Mouse (Mus musculus): ENCODE data around the gene Sipa1l2. TPM values are rescaled to one million over a fixed set of nuclear protein-coding genes. Genes with fewer than 3 reads are reported as not detected.
A peak's percentile ranks its signal among the peaks of the same experiment; 100 is the strongest.

Gene Sipa1l2
- total RNA-seq, 4 experiments from 2014 or later, result 41.6 to 49.5 (median 44.5) TPM

GRCm38 (mm10) chr8:125580426-125580825, 10.8 kb upstream of the Sipa1l2 start:
- no peak for DNase-seq (ENCODE audit: low spot score)

GRCm38 (mm10) chr8:125576127-125576526, 6.5 kb upstream of the Sipa1l2 start:
- no peak for DNase-seq (ENCODE audit: low spot score)

GRCm38 (mm10) chr8:125574280-125574679, 4.7 kb upstream of the Sipa1l2 start:
- no peak for DNase-seq (ENCODE audit: low spot score)

GRCm38 (mm10) chr8:125572246-125572645, 2.6 kb upstream of the Sipa1l2 start:
- no peak for DNase-seq (ENCODE audit: low spot score)

DNA sequence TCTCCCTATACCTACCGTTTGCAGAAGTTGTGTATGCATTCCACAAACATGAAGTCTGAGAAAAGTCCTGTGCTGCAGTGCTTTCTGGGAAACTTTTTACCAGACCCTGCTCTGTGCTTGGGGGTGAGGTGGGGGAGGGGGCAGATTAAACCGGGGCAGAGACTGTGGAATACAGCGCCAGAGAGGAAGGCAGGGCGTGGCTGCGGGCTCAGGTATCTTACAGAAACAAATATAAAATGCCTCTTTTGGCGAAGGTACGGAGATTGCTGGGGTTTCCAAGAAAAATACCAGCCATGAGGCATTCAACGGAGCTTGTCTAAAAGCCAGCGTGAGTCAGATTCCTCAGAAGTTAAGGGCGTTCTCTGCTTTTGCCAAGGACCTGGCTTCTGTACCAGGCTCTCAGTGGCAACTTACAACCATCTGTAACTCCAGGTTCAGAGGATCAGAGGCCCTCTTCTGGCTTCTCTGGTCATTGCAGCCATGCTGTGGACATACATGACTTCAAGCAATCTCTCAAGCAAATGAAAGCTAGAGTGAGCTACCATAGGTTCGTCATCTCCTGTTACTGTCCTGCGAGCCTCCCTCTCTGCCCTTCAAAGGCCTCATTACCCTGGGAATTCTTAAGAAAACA, 1.3 kb upstream of the Sipa1l2 start:
- DNase-seq (ENCODE audit: low spot score), result no peak

DNA sequence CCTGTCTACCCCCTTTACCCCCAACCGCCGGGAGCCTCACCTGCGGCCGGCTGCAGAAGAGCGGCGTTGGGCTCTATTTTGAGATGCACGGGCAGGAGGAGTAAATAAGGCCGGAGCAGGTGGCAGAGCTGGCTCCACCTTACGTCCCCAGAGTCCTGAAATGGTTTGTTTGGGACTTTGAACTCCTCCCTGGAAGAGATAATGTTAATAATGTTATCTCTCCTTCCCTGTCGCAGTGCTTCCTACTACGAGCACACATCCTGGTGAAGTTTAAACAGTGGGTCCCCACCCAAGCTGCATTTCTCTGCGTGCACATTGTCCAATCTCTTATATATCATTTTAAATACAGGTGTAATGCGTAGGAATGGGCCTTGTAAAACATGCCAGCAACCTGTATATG, 781 bp upstream of the Sipa1l2 start:
- no peak for DNase-seq (ENCODE audit: low spot score)

DNA sequence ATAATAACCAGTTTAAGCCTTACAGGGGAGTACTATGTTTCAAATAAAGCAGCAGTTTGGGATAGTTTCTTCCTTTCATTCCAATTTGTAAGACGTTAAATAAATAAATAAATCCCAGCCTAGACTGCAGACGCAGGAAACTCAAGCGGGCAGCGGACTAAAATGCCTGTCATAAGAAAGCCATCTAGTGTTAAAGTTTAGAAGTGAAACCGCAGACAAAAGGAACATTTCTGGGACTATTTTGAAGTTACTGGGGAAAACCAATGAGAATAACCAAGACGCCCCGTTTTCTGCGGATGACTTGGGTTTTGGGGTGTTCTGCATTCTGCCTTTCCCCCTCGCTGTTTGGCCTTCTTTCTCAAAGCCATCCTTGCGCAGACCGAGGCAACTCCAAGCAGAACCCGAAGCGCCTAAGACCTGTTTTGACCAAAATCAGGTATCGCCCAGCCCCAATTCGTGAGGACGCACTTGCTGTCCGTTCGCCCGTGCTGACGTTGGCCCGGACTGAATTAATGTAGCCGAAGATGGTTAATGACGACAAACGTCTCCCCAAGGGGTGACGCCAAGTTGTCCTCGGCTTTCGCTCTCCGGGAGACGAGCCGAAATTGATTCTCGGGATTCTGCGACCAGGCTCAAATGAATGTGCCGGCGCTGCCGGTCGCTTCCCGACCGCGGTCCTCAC, 616 bp downstream of the Sipa1l2 start:
- DNase-seq (ENCODE audit: low spot score), result peak; percentile 82

GRCm38 (mm10) chr8:125568421-125568850, 1.2 kb downstream of the Sipa1l2 start:
- no peak for DNase-seq (ENCODE audit: low spot score)

DNA sequence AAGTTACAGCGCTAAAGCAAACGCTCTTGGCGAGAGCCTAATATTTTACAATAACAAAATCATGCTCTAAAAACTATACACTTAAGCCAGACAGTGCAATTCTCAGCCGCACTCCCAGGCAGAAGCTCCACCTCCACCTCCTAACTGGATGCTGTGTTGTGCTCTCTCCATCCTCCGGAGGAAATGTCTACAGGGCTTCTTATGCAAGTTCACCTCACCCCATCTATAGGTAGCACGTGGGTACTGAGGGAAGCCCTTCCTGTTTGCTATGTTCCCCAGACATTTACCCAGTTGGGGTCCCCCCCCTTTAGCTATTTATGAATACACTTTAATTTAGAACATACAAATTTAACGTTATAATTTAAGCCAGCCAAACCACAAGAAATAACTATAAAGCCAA, 2.0 kb downstream of the Sipa1l2 start:
- DNase-seq (ENCODE audit: low spot score), result no peak

DNA sequence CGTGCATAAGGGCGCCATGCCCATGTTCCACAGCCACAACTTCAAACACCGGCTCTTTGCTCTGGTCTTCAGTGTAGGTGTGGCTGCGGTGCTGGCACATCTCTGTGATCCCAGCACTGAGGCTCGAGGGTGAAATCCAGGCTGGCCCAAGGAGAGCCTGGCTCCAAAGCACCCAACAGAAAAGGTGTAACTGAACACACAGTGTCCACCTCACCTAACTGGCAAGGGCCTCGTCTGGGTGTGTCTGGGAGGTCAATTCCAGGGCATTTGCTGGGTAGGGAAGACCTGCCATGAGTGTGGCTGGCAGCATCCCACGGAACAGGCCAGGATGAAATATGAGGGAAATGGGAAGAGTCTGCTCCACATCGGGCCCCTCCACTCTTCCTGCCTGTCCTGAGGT, 6.7 kb downstream of the Sipa1l2 start:
- DNase-seq (ENCODE audit: low spot score), result no peak

- DNase-seq (ENCODE audit: low spot score), result no peak
These were observed 8.7 kb downstream of the Sipa1l2 start for GRCm38 (mm10) chr8:125560825-125561490.

GRCm38 (mm10) chr8:125559066-125559653, 10.4 kb downstream of the Sipa1l2 start:
- DNase-seq (ENCODE audit: low spot score), result no peak

- DNase-seq (ENCODE audit: low spot score), result peak; percentile 87
These were observed 11.2 kb downstream of the Sipa1l2 start for GRCm38 (mm10) chr8:125558109-125559065.

- no peak for DNase-seq (ENCODE audit: low spot score)
These were observed 12.1 kb downstream of the Sipa1l2 start for GRCm38 (mm10) chr8:125557391-125558108.

GRCm38 (mm10) chr8:125556706-125557105, 12.9 kb downstream of the Sipa1l2 start:
- DNase-seq (ENCODE audit: low spot score), result no peak

- DNase-seq (ENCODE audit: low spot score), result no peak
These were observed 19.0 kb downstream of the Sipa1l2 start for GRCm38 (mm10) chr8:125550567-125550966.

DNA sequence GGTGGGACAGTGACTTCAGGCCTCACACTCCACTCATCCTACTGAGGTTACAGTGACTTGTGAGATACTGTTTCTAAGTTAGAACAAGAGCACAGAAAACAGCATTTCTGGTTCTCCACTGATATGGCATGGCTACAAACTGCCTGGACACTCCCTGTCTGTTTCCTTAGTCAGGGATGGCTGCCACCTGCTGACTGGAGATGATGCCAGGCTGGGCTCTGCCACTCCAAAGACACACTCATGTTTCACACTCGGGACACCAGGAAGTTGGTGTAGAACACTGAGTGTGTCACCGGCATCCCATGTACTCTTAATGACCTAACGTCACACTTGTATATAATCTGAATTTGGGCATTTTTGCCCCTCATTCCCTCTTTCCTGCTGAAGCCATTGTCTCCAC, 22.3 kb downstream of the Sipa1l2 start:
- DNase-seq (ENCODE audit: low spot score), result no peak

- no peak for DNase-seq (ENCODE audit: low spot score)
These were observed 23.7 kb downstream of the Sipa1l2 start for GRCm38 (mm10) chr8:125545866-125546265.

DNA sequence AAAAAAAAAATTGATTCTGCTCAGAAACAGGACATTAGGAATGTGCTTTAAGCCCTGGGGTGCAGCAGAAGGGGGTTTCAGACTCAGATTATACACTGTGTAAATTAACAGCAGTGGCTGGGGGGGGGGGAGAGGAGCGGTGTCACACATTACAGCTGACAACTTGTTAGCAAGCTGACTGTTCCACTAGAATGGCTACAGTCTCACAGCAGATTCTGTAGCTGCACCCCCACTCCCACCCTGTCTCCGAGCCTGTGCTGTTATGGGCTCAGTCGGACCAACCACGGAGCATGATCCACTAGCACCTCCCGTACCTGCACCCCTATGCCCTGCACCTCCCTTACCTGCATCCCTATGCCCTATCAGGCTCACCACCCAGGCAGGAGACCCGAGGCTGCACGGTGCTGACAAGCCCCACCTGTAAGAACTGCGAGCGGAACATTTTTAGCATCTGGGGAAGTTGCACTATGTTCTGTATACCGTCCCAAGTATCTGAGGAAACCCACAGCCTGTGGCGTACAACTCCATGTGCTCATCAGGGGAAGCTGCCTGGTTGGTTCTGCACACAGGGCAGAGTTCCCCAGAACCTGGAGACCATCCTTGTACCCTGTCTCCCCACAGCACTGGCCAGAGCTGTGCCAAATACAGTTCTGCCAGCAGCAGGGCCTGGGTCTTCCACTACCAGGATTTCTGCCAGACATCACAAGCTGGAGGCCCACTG, 26.6 kb downstream of the Sipa1l2 start:
- DNase-seq (ENCODE audit: low spot score), result no peak
